Mouse (Mus musculus) adrenal gland, postnatal 14 days (tissue): ENCODE measurements around the gene Coq6. TPM values are rescaled to one million over a fixed set of nuclear protein-coding genes. Genes with fewer than 3 reads are reported as not detected.
"Not testable (repeated sequence)": the region's sequence is repeated elsewhere in the genome, so short reads cannot be mapped to it uniquely, and the experiment has no call there.

ENCODE experiments used
- DNase-seq: peaks from one replicate; pipeline ENCODE4 v3.0.0; 2021; ENCODE audit warnings: mixed read lengths
- long read RNA-seq, 2 experiments: library from polyadenylated mRNA; stranded (forward); transcript quantifications; one replicate each; pipeline ENCODE4 v2.0.0; 2021
- total RNA-seq: library from RNA; stranded (reverse); gene quantifications from 2 replicates; pipeline ENCODE4 v1.2.3, GENCODE M21; 2021

The Coq6 gene
- total RNA-seq: 95.0 and 97.5 TPM in 2 replicates
- long read RNA-seq, experiment 1, transcript Coq6-201 (12 exons, 1,602 nt): major isoform, 92 of 113 reads
- long read RNA-seq, experiment 1, partial matches to known transcripts: 8 of 113 reads
- long read RNA-seq, experiment 1, other reads (novel, unspliced or antisense): 12 of 113 reads
- long read RNA-seq, experiment 2, transcript Coq6-201 (12 exons, 1,602 nt): major isoform, 75 of 88 reads
- long read RNA-seq, experiment 2, partial matches to known transcripts: 11 of 88 reads
- long read RNA-seq, experiment 2, other reads (novel, unspliced or antisense): 2 of 88 reads

- peak; percentile 98 for DNase-seq
Observed at GRCm38 (mm10) chr12:84361555-84362489, at the start of gene Coq6, which contains the start of gene Fam161b. TSS of gene Coq6 (plus strand) at chr12:84361657. TSS of gene Fam161b (minus strand) at chr12:84361833.

- no peak for DNase-seq
Observed at GRCm38 (mm10) chr12:84316006-84316405, 45.5 kb upstream of the Coq6 start.

GRCm38 (mm10) chr12:84316721-84317621 is 44.5 kb upstream of the Coq6 start, which contains the start of gene Zfp410:
TSS of gene Zfp410 (plus strand) at chr12:84316852.
- DNase-seq: peak; percentile 93

- DNase-seq: peak; percentile 27
Observed at GRCm38 (mm10) chr12:84327111-84327512, 34.3 kb upstream of the Coq6 start.

DNA sequence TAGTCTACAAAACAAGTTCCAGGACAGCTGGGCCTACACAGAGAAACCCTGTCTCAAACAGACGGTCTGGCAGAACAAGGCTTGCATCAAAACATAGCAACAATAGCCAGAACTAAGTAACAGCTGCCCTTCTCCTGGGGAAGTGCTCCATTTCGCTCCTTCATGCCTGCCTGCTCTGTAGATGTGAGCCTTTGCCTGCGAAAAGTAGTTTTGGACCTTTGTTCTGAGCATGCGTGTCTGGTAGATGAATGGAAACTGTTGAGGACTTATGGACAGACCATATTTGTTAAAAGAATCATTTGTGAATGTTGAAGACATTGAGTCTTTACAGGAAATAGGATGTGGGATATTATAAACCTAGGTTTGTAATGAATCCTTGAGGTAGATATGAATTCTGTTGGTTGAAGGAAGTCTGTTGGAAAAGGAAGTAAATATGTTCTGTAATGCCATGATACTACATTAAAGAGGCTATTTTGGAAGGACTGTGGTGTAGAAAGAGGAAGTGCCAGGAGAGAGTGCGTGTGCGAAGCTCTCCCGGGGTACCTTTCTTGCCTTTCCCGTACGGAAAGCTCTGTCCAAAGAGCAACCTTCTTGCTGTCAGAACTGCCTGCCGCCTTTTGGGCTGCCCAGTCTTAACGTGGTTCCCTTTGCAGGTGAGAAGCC is 24.4 kb upstream of the Coq6 start:
- DNase-seq: no peak

DNA sequence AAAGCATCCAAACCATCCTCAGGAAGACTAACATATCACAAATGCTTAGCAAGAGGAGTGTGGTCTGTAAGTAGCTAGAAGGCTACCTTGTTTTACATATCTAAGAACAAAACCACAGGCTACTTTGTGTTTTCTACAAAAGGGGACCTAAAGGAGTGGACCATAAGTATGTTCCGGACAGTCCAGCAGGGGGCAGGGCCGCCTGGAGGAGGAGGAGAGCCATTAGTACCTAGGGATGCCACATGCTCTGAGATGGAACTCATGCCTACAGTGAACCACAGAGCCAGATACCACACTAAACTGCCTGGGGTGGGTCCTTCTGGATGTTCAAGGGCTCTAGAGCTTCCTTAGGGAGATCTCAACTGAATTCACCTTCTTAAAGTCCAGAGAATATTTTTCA is 14.3 kb upstream of the Coq6 start:
- peak; percentile 78 for DNase-seq

DNA sequence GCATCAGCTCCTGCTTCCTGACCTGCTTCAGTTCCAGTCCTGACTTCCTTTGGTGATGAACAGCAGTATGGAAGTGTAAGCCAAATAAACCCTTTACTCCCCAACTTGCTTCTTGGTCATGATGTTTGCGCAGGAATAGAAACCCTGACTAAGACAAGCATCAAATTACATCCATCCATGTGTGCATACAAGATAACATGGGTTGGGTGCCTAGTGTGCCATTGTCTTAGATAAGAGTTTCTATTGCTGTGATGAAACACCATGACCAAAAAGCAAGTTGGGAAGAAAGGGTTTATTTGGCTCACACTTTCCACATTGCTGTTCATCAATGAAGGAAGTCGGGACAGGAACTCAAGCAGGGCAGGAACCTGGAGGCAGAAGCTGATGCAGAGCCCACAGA is 2.8 kb upstream of the Coq6 start:
- not testable (repeated sequence) for DNase-seq

- DNase-seq: peak; percentile 45
Observed at GRCm38 (mm10) chr12:84362872-84363271, 1.4 kb downstream of the Coq6 start.

- no peak for DNase-seq
Observed at GRCm38 (mm10) chr12:84364291-84364690, 2.8 kb downstream of the Coq6 start.

- DNase-seq: no peak
Observed at GRCm38 (mm10) chr12:84365137-84365536, 3.7 kb downstream of the Coq6 start.

DNA sequence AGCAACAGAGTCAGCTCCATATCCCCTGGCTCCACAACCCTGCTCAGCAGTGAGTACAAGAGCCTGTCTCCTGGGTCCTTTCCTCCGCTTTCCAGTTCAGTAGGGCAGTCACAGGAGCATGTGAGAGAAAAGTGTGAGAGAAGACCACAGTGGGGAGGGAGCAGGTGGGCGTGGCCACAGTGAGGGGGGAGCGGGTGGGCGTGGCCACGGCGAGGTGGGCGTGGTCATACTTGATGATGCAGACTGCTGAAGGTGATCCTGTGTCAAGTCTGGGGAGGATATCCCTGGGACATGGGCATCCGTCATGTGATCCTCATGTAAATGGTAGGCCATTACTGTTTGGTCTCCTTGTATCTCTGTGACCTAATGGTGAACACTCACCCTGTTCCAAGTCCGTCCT is 5.5 kb downstream of the Coq6 start:
- no peak for DNase-seq

DNA sequence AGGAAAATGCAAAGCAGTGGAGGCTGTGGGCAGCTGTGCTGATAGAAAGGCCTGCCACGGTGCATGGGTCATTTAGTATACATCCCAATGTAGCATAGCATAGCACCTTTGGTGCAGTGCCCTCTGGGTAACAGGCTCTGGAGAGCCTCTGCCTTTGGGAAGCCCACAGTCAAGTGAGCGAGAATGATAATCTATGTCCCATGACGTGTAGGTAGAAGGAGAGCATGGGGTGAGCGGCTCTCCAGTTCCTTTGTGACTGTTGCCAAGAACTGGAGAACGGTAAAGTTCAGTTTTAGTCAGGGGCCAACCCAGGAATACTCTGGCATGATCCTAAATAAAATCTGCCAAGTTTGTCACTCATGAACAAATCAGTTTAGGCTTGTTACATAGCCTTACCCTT is 10.2 kb downstream of the Coq6 start:
- no peak for DNase-seq

- no peak for DNase-seq
Observed at GRCm38 (mm10) chr12:84373831-84374481, 12.5 kb downstream of the Coq6 start.

- no peak for DNase-seq
Observed at GRCm38 (mm10) chr12:84382369-84382768, 20.9 kb downstream of the Coq6 start.

- peak; percentile 75 for DNase-seq
Observed at GRCm38 (mm10) chr12:84384644-84385081, 23.2 kb downstream of the Coq6 start.

DNA sequence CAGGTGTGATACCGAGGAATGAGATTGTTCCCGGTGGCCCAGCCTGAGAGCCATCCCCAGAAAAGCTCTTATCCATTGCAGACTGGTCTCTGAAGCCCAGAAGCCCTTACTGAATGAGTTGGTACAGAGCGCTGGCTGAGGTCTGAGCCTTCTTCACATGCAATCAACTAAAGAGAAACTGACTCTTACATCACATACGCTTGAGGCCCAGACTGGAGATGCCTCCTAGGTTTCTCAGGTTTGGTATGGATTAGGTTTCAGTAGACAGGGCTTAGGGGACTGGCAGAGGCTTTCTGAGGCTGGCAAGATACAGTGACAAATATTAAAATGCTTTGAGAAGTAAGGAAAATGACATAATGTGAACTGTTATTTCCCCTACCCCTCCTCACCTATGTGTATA is 24.0 kb downstream of the Coq6 start:
- DNase-seq: no peak

DNA sequence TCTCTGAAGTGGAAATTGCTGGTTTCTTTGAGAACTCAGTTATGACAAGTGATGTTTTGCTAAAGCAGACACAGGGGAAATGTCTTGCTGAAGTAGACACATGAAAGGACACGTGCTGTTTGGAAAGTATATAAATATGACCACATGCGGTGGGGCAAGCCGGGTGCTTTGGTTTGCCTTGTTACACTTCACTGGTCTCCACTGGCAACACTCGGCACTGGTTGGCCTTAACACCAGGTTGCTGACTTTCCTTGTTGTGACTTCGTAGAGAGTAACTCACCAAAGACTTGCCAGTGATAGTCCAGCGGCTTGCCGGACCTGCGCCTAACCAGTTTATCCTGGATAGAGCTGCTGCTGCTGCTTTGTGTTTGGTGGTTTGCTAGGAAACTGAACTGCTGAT is 26.6 kb downstream of the Coq6 start:
- no peak for DNase-seq

GRCm38 (mm10) chr12:84388774-84389400 is 27.4 kb downstream of the Coq6 start:
- no peak for DNase-seq

GRCm38 (mm10) chr12:84390336-84390735 is 28.9 kb downstream of the Coq6 start:
- DNase-seq: no peak

- DNase-seq: no peak
Observed at GRCm38 (mm10) chr12:84392681-84393080, 31.2 kb downstream of the Coq6 start.
